Mouse (Mus musculus) A20 (cell line): Measurements from ENCODE around the gene Erv3.
"Not testable (repeated sequence)": the region's sequence is repeated elsewhere in the genome, so short reads cannot be mapped to it uniquely, and the experiment has no call there.

Experiments
- DNase-seq: peaks from one replicate; pipeline ENCODE4 v3.0.0-alpha.2; 2011; ENCODE audit warnings: low read depth, low spot score

Gene Erv3

DNA sequence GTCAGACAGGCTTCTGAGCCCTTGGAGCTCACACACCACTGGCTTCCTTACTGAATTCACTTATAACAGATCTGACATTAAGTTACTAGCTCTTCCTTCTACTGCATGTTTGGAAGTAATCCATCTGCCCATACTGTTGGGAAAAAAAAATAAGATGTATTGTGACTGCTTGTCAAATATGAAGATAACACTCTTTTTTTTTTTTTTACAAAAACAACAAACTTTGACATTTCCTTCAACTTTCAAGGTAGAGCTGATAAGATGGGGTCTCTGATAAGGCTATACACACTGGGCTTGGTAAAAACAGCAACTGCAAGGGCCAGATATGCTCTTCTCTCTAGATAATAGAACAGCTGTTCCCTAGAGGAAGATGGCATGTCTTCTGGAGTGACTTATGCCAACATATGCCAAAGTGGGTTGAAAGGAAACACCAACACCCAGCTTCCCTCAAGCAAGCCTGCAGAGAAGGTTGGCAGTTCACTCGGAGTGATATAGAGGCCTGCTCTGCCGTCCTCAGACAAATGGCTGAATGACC lies 4.8 kb upstream of the Erv3 start:
- DNase-seq = no peak

GRCm38 (mm10) chr2:131863472-131863871 lies 3.9 kb upstream of the Erv3 start:
- DNase-seq = no peak

- DNase-seq = no peak
Measured at GRCm38 (mm10) chr2:131862617-131863275, 3.2 kb upstream of the Erv3 start.

DNA sequence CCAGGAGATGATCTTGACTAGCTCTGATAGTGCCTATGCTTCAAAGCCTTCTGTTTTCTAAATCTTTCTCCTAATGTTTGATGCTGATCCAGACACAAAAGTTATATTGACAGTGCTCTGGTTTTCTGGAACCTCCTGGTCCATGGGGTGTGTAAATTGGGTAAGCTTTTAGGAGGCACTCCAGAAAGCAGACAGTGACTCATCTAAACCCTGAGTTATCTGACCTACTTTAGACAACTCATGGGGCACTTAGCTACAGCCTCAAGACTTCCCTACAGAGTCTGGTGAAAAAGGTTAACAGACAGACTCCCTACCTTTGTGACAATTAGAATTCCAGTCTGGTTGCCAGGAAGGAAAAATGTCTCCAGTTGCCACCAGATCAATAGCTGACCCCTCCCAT lies 1.7 kb downstream of the Erv3 start:
- no peak for DNase-seq

- no peak for DNase-seq
Measured at GRCm38 (mm10) chr2:131853719-131854118, 5.8 kb downstream of the Erv3 start.

GRCm38 (mm10) chr2:131851333-131852092 lies 8.0 kb downstream of the Erv3 start:
- no peak for DNase-seq

GRCm38 (mm10) chr2:131850047-131850446 lies 9.5 kb downstream of the Erv3 start:
- no peak for DNase-seq

DNA sequence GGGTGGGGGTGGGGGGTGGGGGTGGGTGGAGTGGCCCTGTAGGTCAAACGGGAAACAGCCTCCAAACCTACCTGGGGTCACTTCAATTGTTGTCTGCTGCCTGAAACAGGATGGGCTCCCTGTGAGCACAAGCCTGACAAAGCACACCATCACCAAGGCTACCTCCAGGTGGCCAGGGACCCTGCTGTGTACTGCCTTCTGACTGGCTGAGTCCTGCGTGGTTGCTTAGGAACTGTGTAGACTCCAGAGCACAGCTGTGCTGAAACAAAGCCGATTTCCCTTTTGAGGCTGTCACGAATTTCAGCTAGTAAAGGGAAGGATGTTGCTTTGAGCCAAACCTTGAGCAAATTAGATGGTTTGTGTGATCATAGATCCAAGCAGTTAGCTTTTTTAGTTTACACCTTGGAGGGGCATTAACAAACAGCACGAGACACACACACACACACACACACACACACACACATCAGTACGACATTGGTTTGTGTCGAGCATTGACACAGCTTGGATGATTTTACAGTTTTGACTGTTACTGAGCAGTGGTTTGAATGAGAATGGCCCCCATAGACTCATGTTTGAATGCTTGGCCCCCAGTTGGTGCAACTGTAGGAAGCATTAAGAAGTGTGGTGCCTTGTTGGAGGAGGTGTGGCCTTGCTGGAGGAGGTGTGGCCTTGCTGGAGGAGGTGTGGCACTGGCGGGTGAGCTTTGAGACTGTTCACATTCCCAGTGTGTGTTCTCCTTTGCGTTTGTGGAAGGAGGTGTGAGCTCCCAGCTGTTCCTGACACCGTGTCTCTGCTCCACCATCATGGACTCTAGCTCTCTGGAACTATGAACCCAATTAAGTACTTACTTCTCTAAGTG lies 11.8 kb downstream of the Erv3 start:
- DNase-seq = peak; percentile 48

DNA sequence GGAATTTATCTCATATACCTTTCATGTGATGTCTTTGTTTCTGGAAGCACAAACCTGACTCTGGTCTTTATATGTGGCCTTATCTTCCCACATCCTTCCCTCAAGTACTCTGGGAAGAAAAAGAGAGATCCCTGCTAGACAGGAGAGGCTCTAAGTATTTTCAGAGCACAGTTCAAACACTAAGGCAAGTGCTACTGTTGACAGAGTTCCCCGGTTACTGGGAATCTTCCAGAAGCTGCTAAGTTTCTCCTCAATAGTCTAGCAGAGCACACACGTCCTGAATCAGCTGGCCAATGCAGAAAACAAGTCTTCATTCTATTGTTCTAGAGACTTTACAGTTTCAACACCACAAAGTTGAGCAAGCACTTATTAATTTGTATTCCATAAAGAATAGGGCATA lies 12.7 kb downstream of the Erv3 start:
- no peak for DNase-seq

DNA sequence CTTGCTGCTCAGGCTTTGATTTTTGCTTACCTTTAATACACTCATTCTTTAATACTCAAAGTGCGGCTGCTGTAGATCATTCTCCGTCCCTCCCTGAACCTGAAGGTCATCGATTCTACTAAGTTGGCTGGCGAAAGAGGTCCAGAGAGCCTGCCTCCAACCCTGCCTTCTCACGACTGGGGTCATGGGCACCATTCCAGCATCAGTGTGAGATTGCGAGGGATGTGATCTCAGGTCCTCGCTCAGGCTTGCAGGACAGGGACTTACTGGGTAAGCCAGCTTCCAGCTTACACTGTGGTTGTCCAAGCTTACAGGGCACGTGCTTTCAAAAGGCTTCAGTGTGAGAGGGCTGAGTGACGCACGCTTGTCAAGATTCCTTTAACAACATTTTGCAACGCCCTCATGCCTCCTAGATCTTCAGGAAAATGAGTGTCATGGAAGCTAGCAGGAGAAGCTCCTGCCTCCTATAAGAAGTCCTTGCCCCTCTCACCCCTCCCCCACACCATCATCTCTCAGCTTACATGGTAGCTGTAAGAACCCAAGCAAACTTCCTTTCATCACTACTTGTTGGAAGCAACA lies 13.3 kb downstream of the Erv3 start:
- no peak for DNase-seq

DNA sequence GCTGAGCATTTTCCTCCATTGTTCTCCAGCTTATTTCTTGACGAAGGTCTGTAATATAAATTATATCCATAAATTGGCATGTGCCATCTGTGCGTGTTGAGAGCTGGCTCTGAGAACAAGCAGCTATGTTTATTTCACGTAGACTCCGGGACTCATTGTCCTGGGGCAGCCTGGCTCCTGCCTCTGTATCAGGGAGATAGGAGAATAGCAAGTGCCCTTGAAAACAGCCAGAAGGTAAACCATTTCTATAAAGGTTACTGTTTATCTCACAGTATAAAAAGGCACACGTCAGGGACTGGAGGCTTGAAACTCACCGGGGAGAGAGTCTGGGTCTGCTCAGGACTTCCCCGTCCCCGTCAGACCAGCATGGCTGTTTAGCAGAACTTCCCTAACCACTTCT lies 13.9 kb downstream of the Erv3 start:
- no peak for DNase-seq

GRCm38 (mm10) chr2:131842568-131842967 lies 17.0 kb downstream of the Erv3 start:
- no peak for DNase-seq

GRCm38 (mm10) chr2:131841321-131841693 lies 18.2 kb downstream of the Erv3 start:
- DNase-seq = no peak

- DNase-seq = no peak
Measured at GRCm38 (mm10) chr2:131840611-131841320, 18.8 kb downstream of the Erv3 start.

GRCm38 (mm10) chr2:131834296-131834695 lies 25.3 kb downstream of the Erv3 start:
- DNase-seq = no peak

DNA sequence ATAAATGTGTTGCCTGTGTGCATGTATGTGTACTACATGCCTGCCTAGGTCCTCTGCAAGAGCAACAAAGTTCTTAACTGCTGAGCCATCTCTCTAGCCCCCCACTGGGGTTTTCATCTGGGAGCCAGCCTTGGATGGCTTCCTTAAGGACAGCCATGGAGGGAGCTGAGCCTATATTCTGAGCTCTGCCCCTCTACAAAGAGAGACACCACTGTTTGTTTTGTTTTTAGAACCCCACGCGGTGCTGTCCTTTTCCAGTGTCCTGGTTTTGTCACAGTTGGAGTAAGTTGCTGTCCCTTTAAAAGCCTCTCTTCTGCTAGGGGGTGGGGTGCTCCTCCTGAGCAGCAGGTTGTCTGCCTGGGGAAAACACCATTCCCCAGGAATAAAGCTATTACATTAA lies 27.7 kb downstream of the Erv3 start:
- no peak for DNase-seq

GRCm38 (mm10) chr2:131830945-131831344 lies 28.6 kb downstream of the Erv3 start:
- DNase-seq = not testable (repeated sequence)

GRCm38 (mm10) chr2:131827999-131828975 lies 31.3 kb downstream of the Erv3 start:
- DNase-seq = peak; percentile 56

DNA sequence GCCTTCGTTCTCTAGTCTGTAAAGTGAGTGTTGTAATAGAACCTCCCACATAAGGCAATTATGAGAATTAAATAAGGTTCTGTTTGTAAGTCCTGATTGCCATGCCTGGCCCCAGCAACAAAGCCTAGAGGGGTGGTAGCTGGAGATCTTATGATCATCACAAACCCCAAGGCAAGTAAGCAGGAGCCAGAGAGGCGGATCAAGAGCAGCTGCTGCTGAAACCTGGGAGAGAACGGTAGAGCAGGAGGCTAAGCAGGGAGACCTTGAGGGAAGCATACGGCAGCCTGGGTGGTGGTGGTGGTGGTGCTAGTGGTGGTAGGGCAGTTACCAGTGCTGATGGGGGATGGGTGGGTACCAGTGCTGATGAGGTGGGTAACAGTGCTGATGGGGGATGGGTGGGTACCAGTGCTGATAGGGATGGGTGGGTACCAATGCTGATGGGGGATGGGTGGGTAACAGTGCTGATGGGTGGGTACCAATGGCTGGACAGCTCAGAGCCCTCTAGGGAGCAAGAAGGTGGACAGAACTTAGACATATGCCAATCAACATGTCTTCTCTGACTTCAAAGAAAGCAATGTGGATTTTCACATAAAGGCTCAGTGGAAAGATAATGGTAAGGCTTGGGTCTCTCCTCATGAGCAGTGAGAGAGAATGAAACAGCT lies 32.4 kb downstream of the Erv3 start:
- no peak for DNase-seq
